ENCODE assay signal across 31 mouse cellular contexts in the genomic region with DNA sequence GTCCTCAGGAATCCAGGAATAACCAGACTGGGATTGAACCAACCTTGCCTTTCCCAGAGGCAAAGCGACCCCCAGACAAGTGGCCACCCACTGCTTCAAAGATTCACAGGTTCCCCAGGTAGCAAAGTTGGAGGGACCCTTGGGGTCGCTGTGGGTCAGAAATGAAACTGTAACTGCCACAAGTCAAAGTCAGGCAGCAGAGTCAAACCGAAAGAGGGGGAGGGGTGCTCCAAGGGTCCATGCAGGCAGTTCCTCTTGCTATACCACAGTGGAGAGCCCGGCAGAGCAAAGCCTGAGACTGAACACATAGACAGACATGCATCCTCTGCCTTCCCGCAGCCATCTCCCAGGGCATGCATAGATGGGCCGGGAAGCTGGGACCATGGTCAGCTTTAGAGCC.
"Had no signal": no experiment of that assay in that cellular context is flagged by ENCODE, and none has a peak within 500 bp of the region (broad histone marks: within the 10 kb centered on the region; RNA-seq: fewer than 3 reads in every experiment).

No protein-coding gene starts in this region.

- H3K9me3 ChIP-seq: heart, embryonic 13.5 days; heart, embryonic 15.5 days; hindbrain, embryonic 10.5 days; hindbrain, embryonic 13.5 days; hindbrain, embryonic 15.5 days; intestine, embryonic 15.5 days; kidney, embryonic 15.5 days had no signal

- H3K4me1 ChIP-seq: heart, embryonic 12.5 days; heart, embryonic 13.5 days; heart, embryonic 15.5 days; hindbrain, embryonic 10.5 days; hindbrain, embryonic 12.5 days; hindbrain, embryonic 13.5 days; hindbrain, embryonic 15.5 days; intestine, embryonic 15.5 days; kidney, embryonic 15.5 days had no signal

- H3K27ac ChIP-seq: heart, embryonic 10.5 days; heart, embryonic 13.5 days; heart, embryonic 15.5 days; hindbrain, embryonic 10.5 days; hindbrain, embryonic 12.5 days; hindbrain, embryonic 13.5 days; hindbrain, embryonic 14.5 days; hindbrain, embryonic 15.5 days; hindbrain, postnatal 0 days; intestine, embryonic 15.5 days; kidney, embryonic 15.5 days; kidney, postnatal 0 days; layer of hippocampus, adult 2 months had no signal

- DNase-seq: heart, postnatal 10 days; heart, postnatal 14 days; heart, postnatal 36 days; heart, postnatal 4 days; kidney, adult 11 months; kidney, adult 18-20 months; kidney, adult 2 months; kidney, adult 8-10 months; kidney, adult 9 months; kidney, postnatal 10 days; kidney, postnatal 14 days; kidney, postnatal 25 days; kidney, postnatal 36 days; kidney, postnatal 4 days; layer of hippocampus, adult 9-11 months; layer of hippocampus, postnatal 36 days had no signal

- H3K4me2 ChIP-seq: heart, embryonic 11.5 days; heart, embryonic 12.5 days; heart, embryonic 13.5 days; heart, embryonic 15.5 days; hindbrain, embryonic 12.5 days; hindbrain, embryonic 13.5 days; hindbrain, embryonic 14.5 days; hindbrain, embryonic 15.5 days; intestine, embryonic 15.5 days; kidney, embryonic 15.5 days had no signal

- H3K4me3 ChIP-seq: heart, embryonic 10.5 days; heart, embryonic 12.5 days; heart, embryonic 13.5 days; heart, embryonic 15.5 days; hindbrain, embryonic 10.5 days; hindbrain, embryonic 12.5 days; hindbrain, embryonic 13.5 days; hindbrain, embryonic 15.5 days; intestine, embryonic 15.5 days; kidney, embryonic 15.5 days; layer of hippocampus, adult 2 months had no signal

- H3K27me3 ChIP-seq: heart, embryonic 12.5 days; heart, embryonic 13.5 days; heart, embryonic 15.5 days; hindbrain, embryonic 12.5 days; hindbrain, embryonic 13.5 days; hindbrain, embryonic 15.5 days; intestine, embryonic 15.5 days; kidney, embryonic 15.5 days had no signal

- H3K9ac ChIP-seq: heart, embryonic 12.5 days; heart, embryonic 13.5 days; heart, embryonic 15.5 days; hindbrain, embryonic 12.5 days; hindbrain, embryonic 13.5 days; hindbrain, embryonic 14.5 days; hindbrain, embryonic 15.5 days; intestine, embryonic 15.5 days; kidney, embryonic 15.5 days had no signal

- H3K36me3 ChIP-seq: heart, embryonic 15.5 days; hindbrain, embryonic 12.5 days; hindbrain, embryonic 13.5 days; hindbrain, embryonic 15.5 days; intestine, embryonic 15.5 days had no signal
